Mouse (Mus musculus) kidney, adult 2 months (tissue): Measurements from ENCODE around the gene Cfap298.

Source experiments
- CTCF ChIP-seq: fragments of 200-500 bp; conservative IDR thresholded peaks from 2 replicates; pipeline ENCODE4 v1.5.1; 2011; ENCODE audit warnings: low read depth, mild to moderate bottlenecking, control low read depth, low read length, moderate library complexity, mixed read lengths; ENCODE audit not compliant: insufficient read depth, insufficient read length
- POLR2A ChIP-seq: fragments of 200-500 bp; IDR thresholded peaks from one replicate; pipeline ENCODE4 v1.6.1; 2011; ENCODE audit warnings: low read depth, low read length, control low read depth

DNA sequence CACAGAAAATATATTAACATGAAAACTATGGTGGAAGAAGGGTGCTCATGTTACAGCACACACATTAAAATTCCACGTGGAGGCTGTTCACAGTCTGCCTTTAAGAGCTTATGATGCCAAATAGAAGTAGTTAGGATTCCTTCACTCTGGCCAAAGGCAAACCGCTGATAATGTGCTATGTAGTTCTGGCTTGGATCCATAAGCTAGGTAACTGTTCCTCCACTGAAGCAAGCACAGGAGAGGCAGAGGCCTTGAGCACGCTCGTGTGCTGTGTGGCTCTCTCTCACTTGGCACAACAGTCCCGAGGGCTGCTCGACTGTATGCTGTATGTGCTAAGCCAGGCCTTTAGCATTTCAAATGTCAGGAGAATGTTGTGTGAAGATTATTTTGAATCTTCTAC, 20.6 kb upstream of the Cfap298 start:
- TF ChIP-seq POLR2A (no peak), CTCF (no peak)
